Mouse (Mus musculus) megakaryocyte, embryonic 14.5 days (primary cell): Measurements from ENCODE around the gene Eif3g.

Source experiments
- FLI1 ChIP-seq: IDR thresholded peaks from 2 replicates; pipeline ENCODE4 v1.6.1; 2012; ENCODE audit warnings: low read length, inconsistent platforms, mixed read lengths
- GATA1 ChIP-seq: IDR thresholded peaks from 3 replicates; pipeline ENCODE4 v1.6.1; 2012; ENCODE audit warnings: mixed read lengths, low read length, inconsistent platforms, borderline replicate concordance

GRCm38 (mm10) chr9:20944697-20945370, 46.4 kb upstream of the Eif3g start:
- TF ChIP-seq FLI1 (no peak), GATA1 (no peak)
